Mouse (Mus musculus): ENCODE results near the gene Nudt4.
"Not testable (repeated sequence)": the region's sequence is repeated elsewhere in the genome, so short reads cannot be mapped to it uniquely, and the experiment has no call there.

Gene Nudt4

GRCm38 (mm10) chr10:95567550-95567949 is 3.6 kb upstream of the Nudt4 start:
- no peak for DNase-seq (ENCODE audit: low read depth)

GRCm38 (mm10) chr10:95566786-95567185 is 2.8 kb upstream of the Nudt4 start:
- no peak for DNase-seq (ENCODE audit: low read depth)

- DNase-seq (ENCODE audit: low read depth), result no peak
These were observed 1.4 kb upstream of the Nudt4 start for GRCm38 (mm10) chr10:95565156-95565854.

GRCm38 (mm10) chr10:95562859-95563841 is 796 bp downstream of the Nudt4 start:
- peak; percentile 43 for DNase-seq (ENCODE audit: low read depth)

GRCm38 (mm10) chr10:95562395-95562794 is 1.6 kb downstream of the Nudt4 start:
- DNase-seq (ENCODE audit: low read depth), result no peak

- DNase-seq (ENCODE audit: low read depth), result no peak
These were observed 2.3 kb downstream of the Nudt4 start for GRCm38 (mm10) chr10:95561616-95562015.

- no peak for DNase-seq (ENCODE audit: low read depth)
These were observed 3.5 kb downstream of the Nudt4 start for GRCm38 (mm10) chr10:95560394-95560983.

GRCm38 (mm10) chr10:95559426-95559825 is 4.5 kb downstream of the Nudt4 start:
- no peak for DNase-seq (ENCODE audit: low read depth)

- DNase-seq (ENCODE audit: low read depth), result no peak
These were observed 6.6 kb downstream of the Nudt4 start for GRCm38 (mm10) chr10:95557337-95557828.

GRCm38 (mm10) chr10:95555866-95556265 is 8.1 kb downstream of the Nudt4 start:
- no peak for DNase-seq (ENCODE audit: low read depth)

- no peak for DNase-seq (ENCODE audit: low read depth)
These were observed 11.6 kb downstream of the Nudt4 start for GRCm38 (mm10) chr10:95552326-95552725.

- DNase-seq (ENCODE audit: low read depth), result no peak
These were observed 12.2 kb downstream of the Nudt4 start for GRCm38 (mm10) chr10:95551752-95552151.

- no peak for DNase-seq (ENCODE audit: low read depth)
These were observed 13.4 kb downstream of the Nudt4 start for GRCm38 (mm10) chr10:95550506-95550905.

GRCm38 (mm10) chr10:95549080-95549479 is 14.9 kb downstream of the Nudt4 start:
- DNase-seq (ENCODE audit: low read depth), result not testable (repeated sequence)

GRCm38 (mm10) chr10:95548154-95548826 is 15.7 kb downstream of the Nudt4 start:
- no peak for DNase-seq (ENCODE audit: low read depth)

- DNase-seq (ENCODE audit: low read depth), result no peak
These were observed 17.8 kb downstream of the Nudt4 start for GRCm38 (mm10) chr10:95546178-95546577.

- no peak for DNase-seq (ENCODE audit: low read depth)
These were observed 18.9 kb downstream of the Nudt4 start for GRCm38 (mm10) chr10:95545051-95545450.

GRCm38 (mm10) chr10:95544651-95545050 is 19.3 kb downstream of the Nudt4 start:
- no peak for DNase-seq (ENCODE audit: low read depth)

GRCm38 (mm10) chr10:95544004-95544403 is 19.9 kb downstream of the Nudt4 start:
- no peak for DNase-seq (ENCODE audit: low read depth)

GRCm38 (mm10) chr10:95543377-95543776 is 20.6 kb downstream of the Nudt4 start:
- no peak for DNase-seq (ENCODE audit: low read depth)

- no peak for DNase-seq (ENCODE audit: low read depth)
These were observed 21.0 kb downstream of the Nudt4 start for GRCm38 (mm10) chr10:95542916-95543315.

GRCm38 (mm10) chr10:95539841-95540240 is 24.1 kb downstream of the Nudt4 start:
- DNase-seq (ENCODE audit: low read depth), result no peak

Measured in c-Kit-positive CD71-positive TER-119-negative erythroid progenitor cells, embryonic 14.5 days (primary cell).